Mouse (Mus musculus) thymus, postnatal 0 days (tissue): ENCODE results near the gene Lingo2. TPM values are rescaled to one million over a fixed set of nuclear protein-coding genes. Genes with fewer than 3 reads are reported as not detected.
"Not testable (repeated sequence)": the region's sequence is repeated elsewhere in the genome, so short reads cannot be mapped to it uniquely, and the experiment has no call there.

Source experiments
- DNase-seq: peaks from one replicate; pipeline ENCODE4 v3.0.0-alpha.2; 2015; ENCODE audit warnings: low spot score
- polyA plus RNA-seq: library from polyadenylated mRNA; unstranded; fragments of >200 nt; fragmentation: Nextera tagmentation; extraction: Ambion mirVana; gene quantifications from 2 replicates; pipeline ENCODE4 v1.2.1, GENCODE M21; 2015

The Lingo2 gene
- polyA plus RNA-seq, 1 experiment from 2014 or later, result 0.07 TPM

DNA sequence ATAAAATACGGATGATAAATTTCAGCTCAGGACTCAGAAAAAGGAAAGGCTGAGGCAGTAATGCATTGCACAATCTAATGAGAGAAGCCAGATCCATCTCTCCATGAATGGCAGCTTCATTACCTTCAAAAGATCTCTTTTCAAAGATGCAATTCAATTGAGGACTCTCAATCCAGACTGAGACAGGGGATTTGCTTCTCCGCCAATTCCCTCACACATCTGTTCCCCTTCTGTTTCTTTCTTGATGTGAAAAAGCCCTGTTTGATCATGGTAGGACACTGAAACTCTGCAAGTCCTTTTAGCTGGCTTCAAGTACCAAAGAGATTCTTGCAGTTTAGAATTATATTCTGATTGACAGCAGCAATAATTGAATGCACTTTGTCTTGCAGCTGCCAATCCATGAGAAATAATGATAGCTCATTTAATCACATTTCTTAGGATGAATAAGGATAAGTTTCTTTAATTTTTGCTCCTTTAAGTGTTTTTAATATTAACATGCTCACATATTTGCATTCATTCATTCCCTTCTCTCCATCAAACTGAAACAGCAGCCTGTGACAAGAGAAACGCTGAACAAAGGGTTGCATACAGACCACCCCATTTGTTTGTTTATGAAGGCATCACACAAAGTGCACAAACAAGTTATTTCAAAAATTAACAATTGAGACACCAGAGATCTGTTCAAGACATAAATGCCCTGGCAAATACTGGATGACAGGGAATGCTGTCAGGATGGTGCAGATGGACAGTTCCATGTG is 870.3 kb downstream of the Lingo2 start:
- DNase-seq, result no peak

DNA sequence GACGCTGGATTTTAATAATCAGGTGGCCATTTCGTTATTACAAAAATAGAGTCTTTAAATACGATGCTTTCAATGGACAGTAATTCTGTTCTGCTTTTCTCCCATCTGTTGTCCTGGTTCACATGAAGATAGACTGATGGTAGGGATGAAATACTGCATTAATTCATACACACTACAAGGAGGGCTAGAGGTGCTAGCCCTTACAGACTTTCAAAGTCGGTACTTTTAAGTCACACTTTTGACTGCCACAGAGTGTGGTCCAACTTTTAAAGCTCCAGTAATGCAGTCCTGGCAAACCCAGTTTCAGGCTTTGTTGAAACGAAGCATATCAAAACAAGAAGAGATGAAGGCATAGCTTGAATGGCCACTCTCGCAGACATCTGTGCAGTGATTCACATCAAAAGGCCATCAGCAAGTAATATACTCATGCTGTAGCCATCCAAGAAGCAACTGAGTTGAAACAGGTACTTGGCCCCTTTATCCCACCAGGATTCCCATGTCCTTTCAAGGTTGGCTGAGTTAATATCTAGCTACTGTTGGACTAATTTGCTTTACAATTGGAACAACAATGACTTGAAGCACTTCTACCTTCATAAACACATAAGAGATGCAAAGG is 872.5 kb downstream of the Lingo2 start:
- DNase-seq, result no peak

DNA sequence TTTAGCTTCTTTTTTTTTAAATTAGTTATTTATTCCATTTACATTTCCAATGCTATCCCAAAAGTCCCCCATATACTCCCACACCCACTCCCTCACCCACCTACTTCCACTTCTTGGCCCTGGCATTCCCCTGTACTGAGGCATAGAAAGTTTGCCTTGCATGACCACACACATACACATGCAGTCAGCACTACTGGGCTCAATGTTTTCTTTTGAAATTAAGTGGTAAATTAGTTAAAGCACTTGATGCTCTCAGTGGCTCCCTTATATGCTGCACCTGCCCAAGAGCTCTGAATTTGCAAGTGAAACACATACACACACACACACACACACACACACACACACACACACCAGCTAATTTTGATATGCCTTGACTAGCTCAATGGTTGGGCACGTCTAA is 886.8 kb downstream of the Lingo2 start:
- not testable (repeated sequence) for DNase-seq

DNA sequence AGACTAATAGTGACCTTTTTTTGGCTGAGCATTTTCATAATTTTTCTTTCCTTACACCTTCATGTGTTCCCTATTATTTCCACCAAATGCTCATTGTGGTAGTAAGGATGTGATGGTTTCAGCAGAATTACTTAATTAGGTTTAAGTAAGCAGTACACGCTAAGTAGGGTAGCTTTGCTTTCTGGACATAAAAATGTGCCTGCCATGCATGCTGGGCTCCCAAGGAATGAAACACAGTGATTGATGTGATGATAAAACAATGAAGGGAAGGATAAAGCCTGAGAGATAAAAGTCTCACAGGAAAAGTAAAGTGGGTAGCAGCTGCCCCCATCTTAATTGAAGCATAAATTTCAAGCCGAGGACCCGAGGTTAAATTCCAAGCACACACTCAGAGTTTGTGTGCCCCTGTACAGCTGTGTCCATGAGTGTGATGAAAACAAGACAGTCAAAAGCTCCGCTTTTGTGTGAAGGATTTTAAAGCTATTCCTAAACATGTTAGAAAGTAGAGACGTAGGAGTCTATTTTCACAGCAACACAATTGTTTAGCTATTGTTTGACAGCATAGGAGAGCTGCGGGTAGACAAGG is 898.7 kb downstream of the Lingo2 start:
- DNase-seq, result no peak

DNA sequence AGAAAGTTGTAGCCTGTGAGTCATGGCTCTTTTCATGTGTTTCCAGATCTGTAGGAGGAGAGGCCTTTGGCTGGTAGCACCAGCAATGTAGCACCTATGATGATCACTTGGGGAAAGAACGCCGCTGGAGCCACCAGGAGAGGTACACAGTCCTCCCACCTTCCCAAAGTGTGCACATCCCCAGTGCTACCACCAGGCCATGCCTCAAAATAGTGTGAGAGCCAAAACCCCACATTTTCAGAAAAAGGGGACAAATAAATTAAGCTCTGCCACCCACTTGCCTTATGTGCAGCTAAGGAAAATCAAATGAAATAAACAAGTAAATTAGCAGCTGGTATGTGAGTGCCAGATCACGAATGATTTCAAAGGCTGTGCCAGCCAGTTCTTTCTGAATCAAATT is 911.2 kb downstream of the Lingo2 start:
- DNase-seq, result no peak

DNA sequence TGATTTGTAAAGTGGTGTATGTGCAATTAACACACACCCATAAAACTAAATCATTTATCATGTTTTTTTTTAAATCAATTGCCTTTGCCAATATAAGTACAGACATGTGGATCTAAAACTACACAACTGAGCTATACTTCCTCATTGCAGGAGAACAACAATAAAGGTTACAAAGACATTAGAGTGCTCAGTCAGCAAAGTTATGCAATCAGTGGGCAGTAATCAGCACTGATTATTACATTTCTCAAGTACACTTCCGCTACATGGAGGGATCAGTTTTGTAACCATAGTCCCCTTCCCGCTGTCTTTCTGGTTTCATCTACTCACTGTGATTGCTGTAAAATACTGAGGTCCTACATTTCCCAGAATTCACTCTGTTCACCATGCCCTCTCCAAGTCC is 912.8 kb downstream of the Lingo2 start:
- no peak for DNase-seq

DNA sequence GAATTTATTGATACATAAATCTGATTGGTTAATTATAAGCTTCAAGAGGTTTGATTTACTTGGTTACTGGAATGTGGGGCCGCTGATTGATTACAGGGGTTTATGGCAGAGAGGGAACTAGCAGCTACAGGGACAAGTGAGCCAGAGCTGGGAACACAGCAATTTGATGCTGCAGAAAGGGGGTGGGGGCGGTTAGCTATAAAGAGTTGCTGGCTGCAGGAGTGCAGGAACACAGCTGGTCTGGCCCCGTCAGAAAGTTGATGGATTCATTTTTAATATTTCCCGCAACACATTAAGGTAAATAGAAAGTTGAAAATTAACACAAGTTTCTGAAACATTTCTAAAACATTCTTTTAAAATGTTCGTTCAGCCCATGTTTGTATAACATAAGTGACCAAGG is 919.5 kb downstream of the Lingo2 start:
- no peak for DNase-seq

DNA sequence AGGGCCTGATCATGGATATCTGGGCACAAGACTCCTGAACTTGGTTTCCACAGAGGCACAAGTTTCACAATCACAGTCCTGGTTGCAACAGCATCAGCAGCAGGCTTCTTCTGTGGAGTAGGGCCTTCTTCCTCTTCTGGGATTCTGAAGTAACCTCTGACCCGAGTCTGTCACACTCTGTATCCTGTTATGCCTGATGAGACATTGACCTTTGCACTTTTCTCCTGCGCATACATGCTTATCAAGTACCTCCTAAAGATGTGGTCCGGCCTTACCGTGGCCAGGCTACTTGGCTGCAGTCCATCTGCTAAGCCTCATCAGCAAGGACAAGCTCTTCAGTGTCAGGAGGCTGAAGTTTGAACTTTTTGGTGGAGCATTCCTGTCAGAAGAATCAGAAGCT is 937.4 kb downstream of the Lingo2 start:
- DNase-seq, result no peak

DNA sequence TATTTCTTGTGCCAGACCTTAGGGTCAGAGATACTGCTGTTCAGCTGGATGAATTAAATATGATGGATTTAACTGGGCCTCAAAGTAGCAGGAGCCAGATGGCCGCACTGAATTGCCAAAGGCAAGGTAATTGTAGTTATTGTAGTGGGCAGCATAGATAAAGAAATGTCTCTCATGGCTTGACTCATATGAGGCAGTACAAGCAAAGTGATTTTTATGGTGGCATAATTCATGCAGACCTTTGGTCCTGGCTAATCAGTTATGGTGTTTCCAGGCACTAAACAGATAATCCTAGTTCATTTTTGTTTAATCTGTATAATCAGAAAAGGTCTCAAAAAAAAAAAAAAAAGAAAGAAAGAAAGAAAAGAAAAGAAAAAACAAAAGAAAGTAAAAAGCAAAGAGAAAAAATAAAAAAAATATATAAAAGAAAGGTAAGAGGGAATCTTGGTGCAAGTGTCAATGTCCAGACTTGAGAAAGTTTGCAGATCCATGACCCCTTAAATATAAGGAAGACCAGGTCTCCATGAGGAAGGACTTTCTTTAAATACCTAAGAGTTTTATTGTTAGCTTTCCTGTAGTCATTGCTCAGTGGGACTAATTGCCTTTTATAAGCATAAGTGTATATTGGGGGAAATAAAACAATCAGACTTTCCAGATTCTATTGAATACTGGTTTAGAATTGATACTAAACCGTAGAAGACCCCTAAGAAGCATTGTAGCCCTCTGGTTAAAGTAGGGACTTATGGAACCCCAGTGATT is 959.4 kb downstream of the Lingo2 start:
- no peak for DNase-seq

DNA sequence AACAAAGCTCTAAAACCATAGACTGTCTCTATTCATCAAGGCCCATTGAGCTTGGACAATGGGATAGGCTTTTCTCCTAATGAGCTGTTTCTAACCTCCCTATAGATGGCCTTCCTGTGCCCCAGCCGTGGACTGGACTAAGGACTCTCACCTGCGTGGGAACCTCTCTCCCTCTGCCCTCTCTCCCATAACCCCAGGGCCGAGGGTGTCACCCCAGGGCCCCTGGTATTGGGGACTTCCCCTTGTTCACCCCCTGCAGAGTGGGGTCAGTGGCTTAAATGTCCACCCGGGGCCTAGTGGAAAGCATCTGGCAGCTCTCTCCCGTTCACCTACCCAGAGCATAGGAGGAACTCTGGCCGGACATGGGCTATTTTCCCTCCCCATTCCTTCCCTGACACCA is 965.5 kb downstream of the Lingo2 start:
- DNase-seq, result no peak

DNA sequence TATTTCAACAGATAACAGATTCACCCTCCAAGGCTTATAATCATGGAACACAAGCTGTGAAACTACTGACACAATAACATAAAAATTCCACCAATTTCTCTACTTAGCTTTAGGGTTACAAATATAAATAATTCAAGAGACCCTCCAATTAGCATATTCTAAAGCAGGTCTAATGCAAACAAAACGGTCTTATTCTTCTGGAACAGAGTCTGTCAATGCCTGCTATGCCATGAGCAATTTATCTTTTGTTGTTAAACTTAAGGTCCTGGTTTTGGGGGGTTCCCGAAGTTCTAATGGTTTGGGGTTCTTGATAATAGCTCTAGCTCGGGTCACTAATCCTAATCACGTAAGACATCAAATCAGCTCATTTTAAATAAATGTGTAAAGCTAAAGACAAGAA is 988.0 kb downstream of the Lingo2 start:
- no peak for DNase-seq

DNA sequence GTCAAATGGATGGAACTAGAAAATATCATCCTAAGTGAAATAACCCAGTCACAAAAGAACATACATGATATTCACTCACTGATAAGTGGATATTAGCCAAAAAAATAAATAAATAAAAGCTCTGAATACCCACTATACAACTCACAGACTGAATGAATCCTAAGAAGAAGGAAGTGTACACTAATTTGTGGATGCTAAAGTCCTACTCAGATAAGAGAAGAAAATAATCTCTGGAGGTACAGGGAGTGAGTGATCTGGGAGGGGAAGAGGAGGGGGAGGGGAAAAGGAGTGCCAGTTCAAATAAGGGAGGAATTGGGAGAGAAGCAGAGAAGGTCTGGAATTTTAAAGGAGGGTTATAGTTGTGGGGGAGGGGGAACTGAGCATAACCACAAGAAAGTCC is 999.7 kb downstream of the Lingo2 start:
- no peak for DNase-seq

DNA sequence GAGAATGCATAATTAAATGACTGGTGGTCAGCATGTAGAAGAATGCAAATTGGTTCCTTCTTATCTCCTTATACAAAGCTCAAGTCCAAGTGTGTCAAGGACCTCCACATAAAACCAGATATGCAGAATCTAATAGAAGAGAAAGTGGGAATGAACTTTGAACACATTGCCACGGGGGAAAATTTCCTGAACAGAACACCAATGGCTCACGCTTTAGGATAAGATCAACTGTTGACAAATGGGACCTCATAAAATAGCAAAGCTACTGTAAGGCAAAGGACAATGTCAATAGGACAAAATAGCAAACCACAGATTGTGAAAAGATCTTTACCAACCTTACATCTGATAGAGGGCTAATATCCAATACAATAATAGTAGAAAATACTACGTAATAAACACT is 1000.3 kb downstream of the Lingo2 start:
- DNase-seq, result no peak

DNA sequence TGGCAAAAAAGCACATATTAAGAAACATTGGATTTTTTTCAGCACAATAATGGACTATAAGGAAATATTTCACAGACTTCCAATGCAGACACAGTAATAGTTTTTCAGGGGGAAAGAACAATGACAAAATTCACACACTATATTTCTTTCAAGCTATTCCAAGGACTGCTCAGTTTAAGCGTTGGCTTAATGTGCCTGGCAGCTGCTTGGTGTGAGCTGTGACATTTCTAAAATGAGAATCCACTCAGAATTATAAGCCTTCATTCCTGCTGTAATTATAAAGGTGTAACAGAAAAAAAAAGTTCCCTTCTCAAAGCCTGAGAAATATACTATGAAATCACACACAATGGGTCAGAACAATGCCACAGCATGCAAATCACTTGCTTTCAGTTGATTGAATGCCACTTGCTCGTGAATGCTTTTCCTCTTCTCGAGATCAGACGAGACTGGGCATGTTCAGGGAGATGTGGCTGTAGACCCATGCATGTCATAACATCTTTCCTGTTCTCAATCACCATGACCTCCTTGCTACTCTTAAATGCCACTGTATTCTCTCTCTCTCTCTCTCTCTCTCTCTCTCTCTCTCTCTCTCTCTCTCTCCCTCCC is 1017.4 kb downstream of the Lingo2 start:
- DNase-seq, result no peak

DNA sequence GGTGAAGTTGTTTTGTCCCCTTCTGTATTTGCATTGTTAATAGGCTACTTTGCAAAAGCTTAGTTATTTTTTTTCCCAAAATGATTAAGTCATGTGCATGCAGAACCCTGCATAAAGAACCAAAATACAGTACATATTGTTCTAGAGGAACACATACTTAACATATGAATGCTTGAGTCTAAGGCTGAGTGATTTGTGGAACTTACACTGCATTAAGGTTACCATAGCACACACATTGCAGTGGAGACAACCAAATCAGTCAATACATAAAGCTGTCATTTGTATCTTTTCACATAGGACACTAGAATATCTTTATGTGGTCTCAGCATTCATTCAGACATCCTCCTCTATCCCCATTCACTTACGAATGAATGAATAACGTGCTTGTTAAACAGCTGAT is 1023.8 kb downstream of the Lingo2 start:
- no peak for DNase-seq

DNA sequence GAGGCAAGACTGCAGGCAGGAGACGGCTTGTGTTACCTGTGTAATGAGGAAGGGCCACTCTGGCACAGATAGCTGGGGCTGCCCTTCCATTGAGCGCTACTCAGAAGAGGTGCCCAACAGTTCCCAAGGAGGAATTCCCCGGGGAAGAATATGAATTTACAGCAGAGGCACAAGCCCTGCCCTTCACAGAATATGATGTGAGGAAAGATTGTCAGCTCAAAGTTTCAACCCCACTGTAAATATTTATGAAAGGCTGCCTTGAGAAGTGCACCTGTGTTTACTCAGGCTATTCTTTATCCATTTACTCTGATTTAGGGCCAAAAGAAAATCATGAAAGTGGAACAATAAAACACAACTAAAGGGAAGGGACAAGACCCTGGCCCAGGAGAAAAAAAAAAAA is 1034.1 kb downstream of the Lingo2 start:
- DNase-seq, result no peak

DNA sequence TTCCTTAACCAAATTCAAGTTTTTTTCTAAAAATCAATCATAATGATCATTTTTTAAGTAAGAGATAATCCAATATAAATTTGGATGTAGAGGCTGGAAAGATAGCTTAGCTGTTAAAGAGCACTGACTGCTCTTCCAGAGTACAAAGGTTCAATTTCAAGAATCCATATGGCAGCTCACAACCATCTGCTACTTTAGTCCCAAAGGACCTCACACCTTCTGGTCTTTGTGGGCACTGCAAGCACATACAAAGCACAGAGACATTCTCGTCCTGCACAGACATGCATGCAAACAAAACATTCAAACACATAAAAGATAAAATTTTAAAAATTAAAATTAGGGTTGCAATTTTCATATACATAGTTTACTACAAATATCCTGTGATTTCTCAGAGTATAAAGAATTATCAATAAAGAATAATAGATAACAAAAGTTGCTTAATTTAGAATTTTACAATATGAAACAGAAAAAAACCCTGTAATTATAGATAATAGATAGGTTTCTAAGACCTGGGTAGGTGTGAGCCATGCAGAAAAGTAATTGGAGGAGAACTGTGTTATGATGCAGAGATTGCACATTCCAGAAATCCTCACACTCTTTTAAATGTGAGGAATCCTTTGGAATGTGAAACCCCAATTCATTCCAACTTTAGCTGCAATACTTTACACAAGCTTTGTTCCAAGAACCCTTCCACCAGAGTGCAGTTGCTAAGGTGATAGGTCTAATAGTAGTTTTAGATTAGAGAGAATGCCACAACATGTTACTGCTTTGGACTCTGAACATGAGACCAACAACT is 1053.6 kb downstream of the Lingo2 start:
- DNase-seq, result no peak

DNA sequence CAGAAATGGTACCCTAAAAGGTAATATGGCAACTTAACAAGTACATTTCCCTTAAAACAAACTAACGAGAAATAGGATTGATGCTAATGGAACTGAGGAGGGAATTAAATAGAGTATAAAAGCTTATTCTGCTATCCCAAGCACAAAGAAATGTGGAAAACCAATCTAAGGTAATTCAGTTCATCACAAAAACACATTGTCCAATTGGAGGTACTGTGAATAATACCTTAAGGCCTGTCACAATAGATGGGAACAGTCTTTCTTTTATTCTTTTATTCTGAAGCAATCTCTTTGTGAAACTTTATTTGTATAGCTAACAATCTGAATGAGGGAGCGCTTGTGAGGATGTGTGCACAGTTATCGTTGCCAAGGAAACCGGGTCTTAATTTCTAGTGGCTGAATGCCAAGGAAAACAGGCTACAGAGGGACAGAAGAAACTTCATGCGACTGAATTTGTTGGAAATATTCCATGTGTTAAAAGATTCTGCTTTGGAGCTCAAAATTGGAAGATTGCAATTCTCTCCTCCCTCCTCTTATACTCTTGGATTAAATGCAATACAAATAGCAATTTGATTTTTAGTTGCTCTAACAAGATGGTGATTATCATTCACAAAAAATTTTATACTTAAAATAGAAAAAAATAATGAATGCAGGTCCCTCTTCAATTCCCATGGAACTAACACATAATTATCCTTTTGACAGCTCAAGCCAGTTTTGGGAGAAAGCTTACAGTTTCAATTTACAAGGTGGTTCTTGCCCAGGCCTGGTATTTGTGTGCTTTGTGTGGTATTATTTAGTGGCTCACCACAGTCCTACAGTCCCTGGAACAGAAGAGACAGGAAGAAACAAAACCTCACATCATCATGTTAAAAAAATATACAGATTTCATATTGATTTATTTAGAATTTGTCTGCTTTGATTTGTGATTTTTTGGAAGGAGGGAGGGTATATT is 1065.7 kb downstream of the Lingo2 start:
- DNase-seq, result no peak

DNA sequence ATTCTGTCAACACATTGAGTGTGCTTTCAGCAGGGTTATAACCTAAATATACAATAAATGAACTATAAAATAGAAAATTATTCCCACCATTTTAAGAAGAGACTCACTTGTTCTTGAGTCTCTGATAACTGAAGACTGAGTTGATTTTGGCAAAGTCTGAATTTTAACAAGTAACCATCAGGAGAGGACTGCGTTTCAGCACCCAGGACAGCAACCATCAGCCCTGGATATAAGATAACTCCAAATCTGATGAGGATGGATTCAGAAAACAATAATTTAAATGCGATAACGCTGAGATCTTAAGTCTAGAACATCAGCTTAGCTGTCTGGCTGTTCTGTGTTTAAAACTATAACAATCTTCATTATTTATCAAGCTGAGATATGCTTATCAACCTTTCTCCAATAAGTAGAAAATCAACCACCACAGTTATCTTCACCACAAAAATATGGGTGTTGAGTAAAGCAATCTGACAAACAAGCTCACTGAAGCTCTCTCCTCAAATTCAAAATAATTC is 1066.5 kb downstream of the Lingo2 start:
- DNase-seq, result no peak

DNA sequence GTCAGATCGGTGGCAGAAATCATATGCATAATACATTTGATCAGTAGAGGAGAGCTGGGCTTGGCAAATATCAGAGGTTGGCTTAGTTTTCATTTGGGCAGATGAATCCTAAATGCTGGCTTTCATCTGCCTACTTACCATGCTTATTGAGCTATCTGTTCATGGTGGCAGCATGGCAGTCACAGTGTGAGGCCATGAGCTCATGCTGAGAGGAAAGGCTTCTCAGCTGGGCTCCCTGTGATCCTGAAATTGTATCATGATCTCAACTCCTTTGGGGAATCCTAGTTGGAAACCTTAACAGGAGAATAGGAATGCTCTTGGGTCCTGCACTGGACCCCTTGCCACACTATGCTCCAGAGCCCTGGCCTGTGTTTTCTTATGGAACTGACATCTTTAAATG is 1105.0 kb downstream of the Lingo2 start:
- no peak for DNase-seq
